In the genomic region with DNA sequence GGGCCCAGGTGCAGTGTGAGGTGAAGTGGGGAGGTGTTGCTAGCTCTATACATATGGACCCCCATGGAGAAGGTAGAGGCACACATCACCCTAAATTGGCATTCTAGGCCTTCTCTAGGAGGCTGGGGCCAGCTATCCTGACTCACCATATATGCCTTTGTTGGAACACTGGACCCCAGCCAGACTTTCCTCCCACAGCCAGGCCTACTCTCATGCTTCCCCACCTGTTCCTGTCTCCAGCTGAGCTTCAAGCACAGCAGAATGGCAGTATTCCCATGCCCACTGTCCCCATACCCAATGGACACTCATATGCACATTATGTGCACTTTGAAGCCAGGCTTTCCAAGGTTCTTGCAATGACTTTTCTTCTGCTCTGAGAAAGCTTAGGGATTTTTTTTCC, we compare ENCODE assay signal across 11 mouse cellular contexts.
A peak's percentile ranks its signal among the peaks of the same experiment; 100 is the strongest.
DNase-seq lines count a peak whose midpoint lies in the region; ATAC-seq and TF ChIP-seq lines count a peak whose summit lies in the region.
"Had no signal": no experiment of that assay in that cellular context is flagged by ENCODE, and none has a peak within 500 bp of the region (broad histone marks: within the 10 kb centered on the region; RNA-seq: fewer than 3 reads in every experiment).

No protein-coding gene starts in this region.

- H3K9ac ChIP-seq in heart, postnatal 0 days (replicated peaks; ENCODE audit: low read depth, low read length), result no peak overlapping the region
- no peak overlapping the region for H3K9ac ChIP-seq in stomach, embryonic 16.5 days (ENCODE audit: low read length)
- H3K9ac ChIP-seq in kidney, embryonic 16.5 days (replicated peaks; ENCODE audit: low read length), result no peak overlapping the region
- H3K9ac ChIP-seq: embryonic facial prominence, embryonic 12.5 days had no signal

- H3K36me3 ChIP-seq in heart, postnatal 0 days (replicated peaks; ENCODE audit: control insufficient read depth, insufficient read depth, low read length), result no peaks in the 10 kb centered on the region
- no peaks in the 10 kb centered on the region for H3K36me3 ChIP-seq in stomach, embryonic 16.5 days (ENCODE audit: control insufficient read depth, insufficient read depth, low read length)
- H3K36me3 ChIP-seq in kidney, embryonic 16.5 days (ENCODE audit: insufficient read depth, low read length), result no peaks in the 10 kb centered on the region
- H3K36me3 ChIP-seq: embryonic facial prominence, embryonic 12.5 days had no signal

- no peak overlapping the region for H3K4me3 ChIP-seq in heart, postnatal 0 days (ENCODE audit: low read depth, low read length)
- no peak overlapping the region for H3K4me3 ChIP-seq in stomach, embryonic 16.5 days (replicated peaks; ENCODE audit: low read length)
- H3K4me3 ChIP-seq in kidney, embryonic 16.5 days (ENCODE audit: low read length), result no peak overlapping the region
- H3K4me3 ChIP-seq: embryonic facial prominence, embryonic 12.5 days had no signal

- H3K27ac ChIP-seq in heart, postnatal 0 days (ENCODE audit: low read depth), result no peak overlapping the region
- no peak overlapping the region for H3K27ac ChIP-seq in stomach, embryonic 16.5 days (ENCODE audit: low read length)
- no peak overlapping the region for H3K27ac ChIP-seq in kidney, embryonic 16.5 days (ENCODE audit: low read length)
- H3K27ac ChIP-seq: embryonic facial prominence, embryonic 12.5 days had no signal

- no peak overlapping the region for H3K4me2 ChIP-seq in heart, postnatal 0 days (ENCODE audit: low read depth, low read length)
- H3K4me2 ChIP-seq in stomach, embryonic 16.5 days (ENCODE audit: low read depth, low read length), result no peak overlapping the region
- H3K4me2 ChIP-seq in kidney, embryonic 16.5 days (replicated peaks; ENCODE audit: low read depth, low read length), result no peak overlapping the region
- H3K4me2 ChIP-seq: embryonic facial prominence, embryonic 12.5 days; midbrain, embryonic 11.5 days had no signal

- H3K9me3 ChIP-seq in heart, postnatal 0 days (replicated peaks; ENCODE audit: control insufficient read depth, low read length), result no peaks in the 10 kb centered on the region
- H3K9me3 ChIP-seq in stomach, embryonic 16.5 days (replicated peaks; ENCODE audit: control insufficient read depth, low read length), result no peaks in the 10 kb centered on the region
- H3K9me3 ChIP-seq in kidney, embryonic 16.5 days (ENCODE audit: low read length), result no peaks in the 10 kb centered on the region
- H3K9me3 ChIP-seq: embryonic facial prominence, embryonic 12.5 days had no signal

- intact Hi-C loops in heart, postnatal 25 days (cut with DNase I), result no loop called here

- DNase-seq in heart, postnatal 0 days (ENCODE audit: low spot score), result peak; percentile 52
- no peak for DNase-seq in heart, postnatal 25 days (ENCODE audit: low spot score)
- DNase-seq in left cerebral cortex, adult 18-20 months (ENCODE audit: low spot score in 2 of 2), result peak; percentile 88
- DNase-seq in spleen, postnatal 36 days (ENCODE audit: low spot score in 2 of 2), result no peak
- DNase-seq in natural killer cell, adult 2 months (ENCODE audit: low spot score in 2 of 2), result no peak
- DNase-seq: thymus, postnatal 25 days had no signal

- no peaks in the 10 kb centered on the region for H3K27me3 ChIP-seq in heart, postnatal 0 days (ENCODE audit: control insufficient read depth, insufficient read depth, low read length)
- no peaks in the 10 kb centered on the region for H3K27me3 ChIP-seq in stomach, embryonic 16.5 days (ENCODE audit: control insufficient read depth, insufficient read depth, low read length)
- H3K27me3 ChIP-seq in kidney, embryonic 16.5 days (ENCODE audit: insufficient read depth, low read length), result no peaks in the 10 kb centered on the region
- H3K27me3 ChIP-seq: embryonic facial prominence, embryonic 12.5 days had no signal

- peak; percentile 52; the same call in 1 of the 2 replicates for ATAC-seq in heart, postnatal 0 days (ENCODE audit: insufficient read depth, low read depth)
- peak; percentile 70 for ATAC-seq in frontal cortex, adult (ENCODE audit: low TSS enrichment)
- 0 out of 2 replicates have a peak, but pooled peaks have one; percentile 51 for ATAC-seq in stomach, embryonic 16.5 days (ENCODE audit: insufficient read depth, low FRiP score)
- no peak for ATAC-seq in kidney, embryonic 16.5 days (ENCODE audit: low FRiP score, low TSS enrichment)

- no peak for TF ChIP-seq EP300 in heart, postnatal 0 days (IDR thresholded peaks at IDR 0.05; ENCODE audit: low read depth)

- no peak for TF ChIP-seq CTCF in heart, postnatal 0 days (IDR thresholded peaks at IDR 0.05; ENCODE audit: low read depth)

- peaks cover 82% of the 10 kb centered on the region for H3K4me1 ChIP-seq in heart, postnatal 0 days (ENCODE audit: control insufficient read depth, insufficient read depth)
- H3K4me1 ChIP-seq in stomach, embryonic 16.5 days (ENCODE audit: control insufficient read depth, insufficient read depth, low read length), result peaks cover 41% of the 10 kb centered on the region
- H3K4me1 ChIP-seq in kidney, embryonic 16.5 days (ENCODE audit: insufficient read depth, low read length), result peaks cover 31% of the 10 kb centered on the region

Comparison
In these comparisons a context has a peak if more than half of its experiments do, and no peak if none do; other contexts are left out.
1. DNase-seq: peak in heart, postnatal 0 days (single experiment) and left cerebral cortex, adult 18-20 months (2 of 2); none in heart, postnatal 25 days (single experiment), spleen, postnatal 36 days (0 of 2) and natural killer cell, adult 2 months (0 of 2).